Mouse (Mus musculus): ENCODE data around the gene Hps1. TPM values are rescaled to one million over a fixed set of nuclear protein-coding genes. Genes with fewer than 3 reads are reported as not detected.
"Not testable (repeated sequence)": the region's sequence is repeated elsewhere in the genome, so short reads cannot be mapped to it uniquely, and the experiment has no call there.

The Hps1 gene
- total RNA-seq (2021): 1 to 10 TPM; 1.4 to 1.5 TPM
- long read RNA-seq, experiment 1, partial matches to known transcripts: 0 of 2 reads
- long read RNA-seq, experiment 1, other reads (novel, unspliced or antisense): 0 of 2 reads
- long read RNA-seq, experiment 2, partial matches to known transcripts: 0 of 2 reads
- long read RNA-seq, experiment 2, other reads (novel, unspliced or antisense): 1 of 2 reads

DNA sequence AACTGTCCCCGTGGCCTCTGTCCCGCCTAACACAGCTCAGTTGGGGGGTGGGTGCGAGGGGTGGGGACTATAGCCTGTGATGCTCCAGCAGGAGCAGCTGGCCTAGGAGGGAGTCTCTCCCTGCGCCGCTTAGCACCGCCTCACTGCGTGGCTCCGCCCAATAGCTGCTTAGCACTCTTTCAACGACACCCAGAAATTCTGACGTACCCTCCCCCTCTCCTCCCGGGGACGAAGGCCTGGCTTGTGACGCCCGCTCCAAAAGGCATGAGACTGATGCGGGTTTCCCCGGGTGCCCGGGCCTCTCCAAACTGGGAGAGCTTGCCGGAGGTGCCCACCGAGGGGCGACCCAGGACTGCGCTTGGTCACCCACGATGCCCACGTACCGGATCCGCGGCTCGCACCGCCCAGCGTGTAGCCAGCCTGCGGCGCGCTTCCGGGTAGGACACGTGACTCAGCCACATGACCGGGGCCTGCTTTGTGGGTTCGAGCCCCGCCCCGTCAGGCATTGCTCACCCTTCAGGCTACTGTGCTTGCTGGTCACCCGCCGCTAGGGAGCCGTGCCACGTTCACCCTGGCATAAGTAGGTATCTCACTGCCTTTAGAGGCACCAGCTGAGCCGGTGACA lies at the start of gene Hps1:
Hps1 (minus strand) TSS at position 448 of the 625 bp plus-strand sequence.
- peak; percentile 90 to 93 for DNase-seq

DNA sequence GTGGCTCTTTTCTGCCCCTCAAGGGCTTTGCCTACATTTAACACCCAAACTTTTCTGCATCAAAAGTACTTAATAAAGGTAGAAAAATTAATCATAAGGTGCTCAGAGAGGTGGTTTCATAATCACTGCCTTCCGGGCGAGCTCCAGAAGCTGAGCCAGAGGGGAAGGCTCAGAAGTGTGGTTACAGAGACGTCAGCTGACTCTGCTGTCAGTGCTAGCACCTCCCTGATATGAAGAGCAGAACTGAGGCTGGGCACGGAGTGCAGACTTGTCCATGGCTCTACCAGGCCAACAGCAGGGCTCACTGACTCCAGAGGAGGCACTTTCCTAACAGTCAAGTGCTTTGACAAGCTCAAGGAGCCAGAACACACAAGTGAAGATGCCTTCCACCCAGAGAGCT lies 49.4 kb upstream of the Hps1 start:
- no peak for DNase-seq

DNA sequence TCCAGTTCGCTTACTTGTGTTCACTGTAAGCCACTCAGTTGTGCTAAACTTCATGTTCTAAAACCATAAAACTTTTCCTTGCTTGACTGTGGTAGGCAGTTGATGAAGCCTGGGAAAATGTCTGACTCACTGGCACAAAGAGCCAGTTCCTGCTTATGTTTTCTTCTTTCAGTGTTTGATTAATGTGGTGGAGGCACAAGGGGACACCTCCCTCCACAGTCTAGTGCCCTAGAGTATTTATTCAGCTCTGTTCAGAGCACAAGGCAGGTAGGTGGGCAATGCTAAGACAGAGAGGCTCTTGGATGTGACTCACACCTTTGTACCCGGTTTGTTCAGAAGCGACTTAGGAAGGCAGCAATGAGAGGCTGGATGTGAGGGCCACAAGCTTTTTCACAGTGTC lies 48.1 kb upstream of the Hps1 start:
- no peak for DNase-seq

DNA sequence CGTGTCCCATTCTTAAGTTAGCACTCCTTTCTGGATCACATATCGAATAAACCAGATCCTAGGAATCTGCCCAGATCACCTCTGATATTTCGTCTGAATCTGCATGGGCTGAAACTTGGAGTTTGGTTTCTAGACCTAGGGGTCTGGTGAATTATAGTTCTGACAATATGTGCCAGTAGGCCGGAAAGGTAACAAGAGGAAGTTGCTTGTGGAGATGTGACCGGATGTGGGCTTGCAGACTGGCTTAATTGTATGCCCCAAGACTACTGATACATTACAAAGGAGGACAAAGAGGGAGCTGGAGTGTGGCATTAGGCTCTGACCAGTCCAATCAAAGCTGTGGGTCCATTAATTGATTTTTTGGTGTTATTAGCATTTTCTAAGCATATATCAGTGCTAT lies 40.3 kb upstream of the Hps1 start:
- no peak for DNase-seq

DNA sequence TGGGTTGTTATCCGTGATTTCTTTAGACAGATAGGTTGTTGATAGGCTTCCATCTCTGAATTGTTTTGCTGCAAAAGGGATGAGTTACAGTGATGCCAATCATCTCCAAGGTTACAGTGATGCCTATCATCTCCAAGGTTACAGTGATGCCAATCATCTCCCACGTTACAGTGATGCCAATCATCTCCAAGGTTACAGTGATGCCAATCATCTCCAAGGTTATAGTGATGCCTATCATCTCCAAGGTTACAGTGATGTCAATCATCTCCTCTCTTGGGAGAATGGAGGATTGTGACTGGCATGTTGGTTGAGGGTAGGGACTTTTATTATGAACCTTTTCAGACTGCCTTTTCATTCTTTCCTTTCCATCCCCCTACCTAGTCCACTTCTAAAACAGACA lies 38.0 kb upstream of the Hps1 start:
- no peak for DNase-seq

DNA sequence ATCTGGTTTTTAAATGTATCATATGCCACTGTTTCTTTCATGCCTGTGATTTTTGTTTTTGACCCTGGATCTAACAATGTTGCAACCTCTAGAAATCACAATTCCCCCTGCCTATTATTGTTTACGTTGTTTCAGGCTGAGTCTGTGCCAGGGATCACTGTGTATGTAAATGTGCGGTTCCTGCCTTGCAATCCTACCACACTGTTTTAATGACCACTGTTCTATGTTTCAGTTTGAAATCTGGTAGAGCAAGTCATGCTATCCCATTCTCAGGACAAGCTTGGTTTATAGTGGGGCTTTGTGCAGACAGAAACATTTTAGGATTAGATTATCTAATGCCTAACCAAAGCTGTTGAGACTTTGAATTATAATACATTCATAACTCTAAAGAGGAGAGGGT lies 36.5 kb upstream of the Hps1 start:
- no peak for DNase-seq

DNA sequence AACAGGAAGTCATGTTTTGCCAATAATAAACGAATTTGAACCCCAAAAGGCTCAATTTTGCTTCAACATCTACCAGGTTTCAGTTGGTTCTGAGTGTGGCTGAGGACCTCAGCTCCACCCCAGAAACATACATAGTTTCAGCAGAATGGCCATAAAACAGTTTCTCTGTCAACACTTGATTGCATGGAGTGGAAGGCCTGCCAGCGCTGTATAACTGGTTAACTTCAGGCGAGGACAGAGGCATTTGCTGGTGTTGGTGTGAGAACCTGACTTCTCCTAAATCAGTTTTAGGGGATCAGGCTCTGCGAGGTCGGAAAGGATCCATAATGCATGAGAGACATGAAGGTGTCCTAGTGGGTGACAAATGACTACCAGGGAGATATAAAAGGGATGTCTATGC lies 30.4 kb upstream of the Hps1 start:
- DNase-seq: no peak

DNA sequence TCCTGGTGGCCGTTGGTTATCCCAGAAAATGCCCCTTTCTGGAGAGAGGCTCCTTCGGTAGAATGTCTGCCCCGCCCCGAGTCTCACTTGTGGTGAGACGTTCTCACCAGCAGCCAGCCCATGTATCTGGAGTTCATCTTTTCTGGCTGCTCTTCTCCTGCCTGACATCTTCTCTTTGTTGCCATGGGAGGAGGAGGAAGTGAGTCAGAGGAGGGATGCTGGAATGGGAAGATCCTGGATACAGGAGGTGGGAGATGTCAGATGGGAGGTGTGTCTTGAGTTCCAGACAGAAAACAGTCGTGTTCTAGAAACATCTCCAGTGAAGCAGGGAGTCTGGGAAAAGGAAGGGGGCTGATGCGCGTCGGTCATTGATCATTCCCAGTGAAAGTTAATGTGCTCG lies 29.7 kb upstream of the Hps1 start:
- DNase-seq: no peak

DNA sequence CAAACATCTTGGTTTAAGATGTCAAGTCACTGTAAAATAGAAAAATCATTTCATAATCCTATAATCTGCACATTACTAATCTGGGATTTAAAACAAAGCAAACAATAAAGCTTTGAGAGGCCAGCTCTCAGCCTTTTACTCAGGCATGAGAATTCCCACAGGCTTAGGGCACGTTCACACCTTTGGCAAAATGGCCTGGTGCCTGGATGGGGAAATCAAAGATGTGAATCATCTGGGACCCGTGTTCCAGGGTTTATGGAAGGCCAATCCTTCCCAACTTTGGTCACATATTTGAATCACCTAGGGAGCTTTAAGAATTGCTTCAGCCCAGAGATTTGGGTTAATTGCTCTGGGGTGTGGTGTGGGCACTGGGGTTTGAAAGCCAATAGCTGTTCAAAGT lies 18.1 kb upstream of the Hps1 start:
- DNase-seq: no peak

DNA sequence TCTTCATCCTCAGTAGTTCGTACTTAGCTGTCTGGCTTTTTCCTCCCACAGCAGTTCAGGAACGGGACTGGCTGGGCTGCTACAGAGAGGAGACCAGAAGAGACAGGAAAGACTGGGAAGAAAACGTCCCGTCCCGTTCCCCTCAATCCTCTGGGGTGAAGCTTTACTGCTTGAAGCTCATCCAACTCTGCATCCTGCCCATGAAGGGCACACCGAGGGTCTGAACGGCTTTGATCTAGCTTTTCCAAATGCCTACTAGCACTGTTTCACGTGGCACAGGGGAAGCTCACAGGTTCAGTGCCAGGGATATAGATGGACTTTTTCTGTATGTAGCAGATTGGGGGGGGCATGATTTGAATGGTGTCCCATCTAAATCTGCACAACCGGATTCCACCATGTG lies 16.0 kb upstream of the Hps1 start:
- no peak for DNase-seq

DNA sequence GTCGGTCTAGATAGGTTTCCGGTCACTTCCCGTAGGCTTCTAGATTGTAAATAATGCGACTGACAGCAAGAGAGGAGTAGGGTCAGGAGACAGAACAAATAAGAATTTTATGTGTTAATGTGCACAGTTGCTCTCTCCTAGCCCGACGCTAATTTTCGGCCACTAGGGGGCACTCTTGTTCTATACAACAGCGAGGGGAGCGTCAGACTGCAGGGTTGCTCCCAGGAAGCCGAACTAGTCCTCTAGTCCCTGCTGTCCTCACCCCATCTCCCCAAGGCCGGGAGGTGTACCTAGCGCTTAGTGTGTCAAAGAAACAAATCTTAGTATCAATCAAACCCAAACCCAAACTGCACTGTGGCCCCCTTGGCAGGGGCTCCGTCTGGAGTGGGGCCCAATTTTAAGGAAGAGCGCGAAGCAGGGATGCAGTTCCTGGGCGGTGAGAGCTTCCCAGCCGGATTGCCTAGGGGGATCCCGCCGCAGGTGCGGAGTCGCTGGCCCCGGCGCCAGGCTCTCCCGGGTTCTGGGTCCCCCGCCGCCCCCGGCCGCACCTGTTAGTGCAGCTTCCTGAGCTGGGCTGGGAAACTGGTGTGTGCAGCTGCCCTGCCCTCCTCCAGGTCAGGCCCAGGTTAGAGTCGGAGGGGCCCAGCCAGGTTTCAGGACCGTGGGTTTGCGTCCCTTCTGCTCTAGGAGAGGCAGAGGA lies 15.3 kb upstream of the Hps1 start:
- DNase-seq: peak; percentile 77 to 95

DNA sequence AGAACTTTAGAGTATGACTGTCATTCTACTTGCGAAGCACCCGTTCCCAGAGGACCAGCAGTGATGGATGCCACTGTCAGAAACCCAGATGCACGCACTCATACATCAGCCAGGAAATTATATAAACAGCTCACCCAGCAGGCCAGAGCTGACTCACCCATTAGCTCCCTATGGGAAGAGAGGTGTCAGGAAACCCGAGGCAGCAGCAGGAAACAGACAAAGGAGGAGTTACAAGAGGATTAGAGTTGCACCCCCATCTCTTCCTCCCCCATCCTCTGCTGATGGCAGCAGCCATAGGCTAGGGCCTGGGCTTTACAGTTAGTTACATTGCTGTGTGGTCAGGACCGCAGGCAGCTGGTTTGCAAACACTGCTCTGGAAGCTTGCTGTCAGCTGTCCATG lies 8.5 kb upstream of the Hps1 start:
- DNase-seq: no peak

DNA sequence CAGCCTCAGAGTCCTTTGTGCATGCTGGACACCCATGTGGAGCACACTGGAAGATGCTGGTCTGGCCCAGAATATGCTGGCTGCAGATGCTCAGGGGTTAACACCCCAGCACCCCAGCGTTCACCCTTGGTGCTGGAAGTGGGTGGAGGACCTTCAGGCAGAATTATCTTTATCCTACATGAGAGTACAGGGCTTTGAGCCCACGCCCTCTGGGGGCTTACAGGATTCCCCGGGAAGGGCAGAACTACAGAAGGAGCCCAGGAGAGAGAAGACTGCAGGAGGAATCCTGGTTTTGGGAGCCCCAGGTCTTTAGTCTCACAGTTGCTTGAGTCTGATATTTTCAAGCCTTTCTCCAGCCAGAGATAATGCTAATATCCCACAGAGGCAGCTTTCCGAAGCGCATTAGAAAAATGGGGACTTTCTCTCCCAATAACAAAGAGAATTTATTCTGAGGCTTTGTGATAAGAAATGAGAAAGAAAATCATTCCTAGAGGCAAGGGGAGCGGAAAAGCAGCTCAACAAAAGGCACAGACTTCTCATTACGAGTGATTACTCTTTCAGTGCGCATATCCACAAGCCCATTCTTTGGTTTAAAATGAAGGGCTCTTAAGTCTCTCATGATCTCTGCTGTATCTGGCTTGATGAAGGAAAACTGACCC lies 5.9 kb upstream of the Hps1 start:
- no peak for DNase-seq

DNA sequence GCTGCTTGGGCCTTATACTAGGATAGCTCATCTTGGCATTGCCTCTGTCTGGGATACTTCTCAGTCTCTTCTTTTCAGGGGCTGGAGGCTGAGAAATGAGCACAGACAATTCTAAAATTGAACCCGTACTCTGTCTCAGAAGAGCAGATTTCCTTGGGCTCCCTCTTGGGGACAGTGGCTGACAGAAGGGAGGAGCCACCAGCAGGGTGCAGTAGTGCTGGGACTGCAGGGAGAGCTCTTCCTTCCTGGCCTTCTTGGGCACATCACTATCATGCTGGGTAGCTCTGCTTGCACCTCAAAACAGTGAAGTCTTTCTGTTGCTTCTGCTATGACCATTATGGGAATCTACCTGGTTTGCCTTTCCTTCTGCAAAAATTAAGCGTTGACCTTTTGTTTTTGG lies 5.4 kb upstream of the Hps1 start:
- DNase-seq: no peak

DNA sequence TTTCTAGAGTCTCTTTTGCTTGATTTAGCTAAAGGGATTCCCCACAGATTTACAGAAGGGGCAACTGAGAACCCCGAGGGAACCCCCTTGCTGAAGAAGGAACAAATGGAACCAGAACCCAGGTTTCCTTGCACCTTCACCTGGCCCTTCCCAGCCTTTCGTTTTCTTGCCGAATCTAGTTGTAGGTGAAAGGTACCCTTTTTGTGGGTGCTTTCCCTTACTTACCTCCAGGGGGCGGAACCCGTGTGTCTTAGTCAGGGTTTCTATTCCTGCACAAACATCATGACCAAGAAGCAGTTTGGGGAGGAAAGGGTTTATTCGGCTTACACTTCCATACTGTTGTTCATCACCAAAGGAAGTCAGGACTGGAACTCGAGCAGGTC lies 369 bp upstream of the Hps1 start:
- not testable (repeated sequence) for DNase-seq

DNA sequence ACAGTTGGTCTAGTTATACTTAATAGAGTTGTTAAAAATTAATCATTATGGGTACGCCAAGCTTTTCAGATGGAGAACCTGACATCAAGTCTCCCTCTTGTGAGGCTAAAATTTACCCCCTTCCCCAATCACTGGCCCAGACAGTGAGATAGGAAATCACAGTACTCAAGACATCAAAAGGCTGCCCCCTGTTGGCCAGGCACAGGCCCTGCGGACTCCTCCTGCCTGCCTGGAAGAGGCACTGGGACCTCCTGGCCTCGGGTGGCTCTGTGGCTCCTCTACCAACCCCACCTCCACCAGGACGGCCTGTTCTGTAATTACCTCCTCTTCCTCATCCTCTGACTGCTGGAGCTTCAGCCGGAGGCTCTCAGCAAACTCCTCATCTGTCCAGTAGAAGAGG lies 2.0 kb downstream of the Hps1 start:
- peak in 1 of 2 experiments; percentile 50 for DNase-seq

DNA sequence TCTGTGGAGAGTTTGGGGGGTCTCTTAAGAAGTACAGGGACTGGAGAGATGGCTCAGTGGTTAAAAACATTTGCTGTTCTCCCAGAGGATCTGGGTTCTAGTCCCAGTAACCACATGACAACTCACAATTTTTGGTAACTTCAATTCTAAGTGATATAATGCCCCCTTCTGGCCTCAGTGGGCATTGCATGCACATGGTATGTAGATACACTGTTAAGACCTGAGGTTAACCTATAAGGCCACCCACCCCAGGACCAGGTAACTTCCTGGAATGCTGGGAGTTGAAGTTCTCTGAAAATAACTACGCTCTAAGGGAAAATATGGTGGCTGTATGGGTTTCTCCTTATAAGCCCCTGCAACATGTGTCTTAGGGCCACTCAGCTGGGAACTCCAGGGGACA lies 3.0 kb downstream of the Hps1 start:
- DNase-seq: peak in 1 of 2 experiments; percentile 42

DNA sequence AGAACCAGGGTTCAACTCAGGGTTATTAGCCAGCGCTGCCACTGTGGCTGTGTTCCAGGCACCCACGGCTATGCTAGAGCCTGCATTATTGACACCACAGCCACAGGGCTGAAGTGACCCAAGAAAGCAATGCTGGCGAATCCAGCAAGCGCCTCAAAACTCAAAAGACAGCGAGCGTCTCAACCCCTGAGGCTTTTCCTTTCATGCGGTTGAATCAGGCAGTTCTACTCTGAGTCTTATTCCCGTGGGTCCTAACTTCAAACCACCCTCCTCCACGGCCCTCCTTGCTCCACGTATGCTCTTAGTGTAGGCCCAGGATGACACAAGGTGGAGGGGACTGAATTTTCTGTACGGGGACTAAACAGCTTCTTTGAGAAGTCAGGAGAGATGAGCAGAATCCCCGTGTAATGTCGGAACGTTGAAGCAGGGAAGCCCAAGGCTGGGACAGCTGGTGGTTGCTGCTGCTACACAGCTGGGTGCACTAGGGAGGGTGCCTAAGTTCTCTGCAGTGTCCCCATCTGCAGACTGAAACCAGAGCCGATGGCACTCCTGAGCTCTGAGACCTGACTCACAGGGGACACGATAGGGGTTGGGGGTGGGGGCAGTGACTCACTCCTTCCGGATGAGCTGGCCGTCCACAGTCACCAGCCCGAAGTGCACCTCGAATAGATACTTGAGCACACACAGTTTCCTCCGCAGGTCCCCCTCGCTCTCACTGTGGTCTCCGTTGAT lies 9.5 kb downstream of the Hps1 start:
- DNase-seq: no peak

DNA sequence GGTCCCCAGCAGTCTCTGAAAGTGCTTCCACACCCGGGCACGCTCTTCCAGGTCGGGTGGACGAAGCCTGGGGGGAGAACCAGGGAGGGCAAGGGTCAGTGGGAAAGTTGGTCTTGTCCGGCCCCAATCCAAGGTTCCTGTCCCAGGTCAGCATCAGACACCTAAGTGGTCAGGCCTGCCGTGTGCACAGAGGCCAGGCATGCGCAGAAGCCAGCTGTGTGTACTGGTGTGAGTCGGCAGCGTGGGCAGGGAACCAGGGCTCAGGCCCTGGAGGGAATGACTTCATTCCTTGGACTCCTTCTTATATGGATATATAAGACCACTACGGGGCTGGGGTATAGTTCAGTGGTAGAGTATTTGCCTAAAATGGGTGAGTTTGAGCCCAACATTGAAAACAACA lies 10.1 kb downstream of the Hps1 start:
- DNase-seq: no peak

DNA sequence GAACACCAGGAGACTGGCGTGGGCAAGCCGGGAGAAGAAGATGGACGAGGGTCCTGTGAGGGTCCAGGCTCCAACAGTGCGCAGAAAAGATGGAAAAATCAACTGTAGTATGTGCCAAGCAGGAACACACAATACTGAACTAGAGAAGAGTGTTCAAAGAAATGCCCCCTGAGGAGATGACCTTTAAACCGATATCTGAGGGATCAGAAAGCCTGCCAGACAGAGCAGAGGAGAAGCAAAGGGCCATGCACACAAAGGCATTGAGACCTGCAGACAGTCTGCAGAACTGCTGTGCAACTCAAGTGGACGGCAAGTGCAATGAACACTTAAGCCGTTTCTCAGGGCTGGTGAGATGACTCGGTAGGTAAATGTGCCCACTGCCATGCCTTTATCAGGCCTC lies 12.4 kb downstream of the Hps1 start:
- DNase-seq: no peak

DNA sequence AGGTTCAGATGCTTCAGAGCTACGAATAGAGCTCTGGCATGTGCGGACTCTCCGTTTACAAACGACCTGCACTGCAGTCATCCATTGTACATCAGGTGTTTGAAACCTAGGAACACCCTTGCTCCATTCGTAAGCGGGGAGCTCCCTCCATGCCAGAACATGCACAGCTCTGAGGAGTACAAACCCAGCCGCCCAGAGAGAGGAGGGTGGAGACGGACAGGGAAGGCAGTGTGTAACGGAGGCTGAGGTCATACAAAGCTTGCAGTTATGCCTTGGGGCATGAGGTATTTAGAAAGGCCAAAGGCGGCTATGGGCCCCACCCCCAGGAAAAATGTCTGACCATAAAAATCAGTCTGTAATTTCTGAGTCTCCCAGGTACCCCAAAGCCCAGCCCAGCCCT lies 15.4 kb downstream of the Hps1 start:
- no peak for DNase-seq

DNA sequence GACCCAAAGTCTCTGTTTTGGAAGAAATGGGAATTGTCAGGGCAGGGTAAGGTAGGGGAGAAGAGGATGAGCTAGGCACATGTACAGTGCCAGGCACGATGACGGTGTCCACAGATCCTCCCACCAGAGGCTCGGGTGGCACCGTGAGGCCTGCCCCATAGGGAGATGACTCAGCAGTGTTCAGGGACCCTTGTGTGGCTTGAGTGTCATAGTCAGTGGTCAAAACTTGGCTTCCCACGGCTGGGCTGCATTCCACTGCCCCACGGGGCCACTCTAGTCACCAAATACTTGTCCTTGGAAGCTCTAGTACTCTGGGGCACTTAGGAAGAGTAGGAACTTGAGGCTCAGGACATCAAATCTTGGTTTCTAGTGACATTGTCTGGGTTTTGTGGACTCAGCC lies 23.1 kb downstream of the Hps1 start:
- no peak for DNase-seq
